Mouse (Mus musculus): ENCODE results near the gene Igsf9.

Igsf9 gene

GRCm38 (mm10) chr1:172496030-172496429 lies 14.4 kb downstream of the Igsf9 start:
- DNase-seq (ENCODE audit: low read depth, low spot score): no peak

- DNase-seq (ENCODE audit: low read depth, low spot score): no peak
Measured at GRCm38 (mm10) chr1:172497428-172497827, 15.8 kb downstream of the Igsf9 start.

- DNase-seq (ENCODE audit: low read depth, low spot score): peak; percentile 65
Measured at GRCm38 (mm10) chr1:172499765-172500441, 18.3 kb downstream of the Igsf9 start, which contains the start of gene Tagln2. Gene Tagln2, plus strand, starts transcription at chr1:172500047.

- peak; percentile 60 for DNase-seq (ENCODE audit: low read depth, low spot score)
Measured at GRCm38 (mm10) chr1:172500451-172501370, 19.1 kb downstream of the Igsf9 start.

- peak; percentile 72 for DNase-seq (ENCODE audit: low read depth, low spot score)
Measured at GRCm38 (mm10) chr1:172501371-172502144, 20.0 kb downstream of the Igsf9 start.

GRCm38 (mm10) chr1:172502145-172503110 lies 20.8 kb downstream of the Igsf9 start:
- no peak for DNase-seq (ENCODE audit: low read depth, low spot score)

- DNase-seq (ENCODE audit: low read depth, low spot score): no peak
Measured at GRCm38 (mm10) chr1:172503111-172503997, 21.8 kb downstream of the Igsf9 start.

GRCm38 (mm10) chr1:172504756-172505155 lies 23.2 kb downstream of the Igsf9 start:
- no peak for DNase-seq (ENCODE audit: low read depth, low spot score)

- DNase-seq (ENCODE audit: low read depth, low spot score): no peak
Measured at GRCm38 (mm10) chr1:172507001-172507400, 25.4 kb downstream of the Igsf9 start.

GRCm38 (mm10) chr1:172507701-172508100 lies 26.1 kb downstream of the Igsf9 start:
- DNase-seq (ENCODE audit: low read depth, low spot score): no peak

GRCm38 (mm10) chr1:172508172-172508571 lies 26.6 kb downstream of the Igsf9 start:
- DNase-seq (ENCODE audit: low read depth, low spot score): no peak

- DNase-seq (ENCODE audit: low read depth, low spot score): no peak
Measured at GRCm38 (mm10) chr1:172509235-172509634, 27.6 kb downstream of the Igsf9 start.

- no peak for DNase-seq (ENCODE audit: low read depth, low spot score)
Measured at GRCm38 (mm10) chr1:172509983-172510382, 28.4 kb downstream of the Igsf9 start.

GRCm38 (mm10) chr1:172510421-172510972 lies 28.9 kb downstream of the Igsf9 start:
- DNase-seq (ENCODE audit: low read depth, low spot score): no peak

- DNase-seq (ENCODE audit: low read depth, low spot score): peak; percentile 64
Measured at GRCm38 (mm10) chr1:172512962-172513361, 31.4 kb downstream of the Igsf9 start.

GRCm38 (mm10) chr1:172513525-172514212 lies 32.1 kb downstream of the Igsf9 start:
- peak; percentile 68 for DNase-seq (ENCODE audit: low read depth, low spot score)

- no peak for DNase-seq (ENCODE audit: low read depth, low spot score)
Measured at GRCm38 (mm10) chr1:172514213-172514529, 32.6 kb downstream of the Igsf9 start.

- DNase-seq (ENCODE audit: low read depth, low spot score): no peak
Measured at GRCm38 (mm10) chr1:172514551-172515268, 33.1 kb downstream of the Igsf9 start.
